Mouse (Mus musculus): Measurements from ENCODE around the gene Ndufaf2. TPM values are rescaled to one million over a fixed set of nuclear protein-coding genes. Genes with fewer than 3 reads are reported as not detected.

Ndufaf2 gene
- polyA plus RNA-seq, 1 experiment from 2014 or later, result 62.3 TPM

- H3K4me2 ChIP-seq, result no peak overlapping the region
- 0 out of 2 replicates have a peak, but pooled peaks cover 7% of the 10 kb centered on the region for H3K9me3 ChIP-seq (replicated peaks)
- 81% methylated on average over 6 of the region's 6 CpGs for WGBS
- H3K4me1 ChIP-seq (replicated peaks), result no peaks in the 10 kb centered on the region
- H3K4me3 ChIP-seq, result no peak overlapping the region
- no peak overlapping the region for H3K9ac ChIP-seq
- H3K27ac ChIP-seq (ENCODE audit: poor library complexity, severe bottlenecking), result no peak overlapping the region
- no peaks in the 10 kb centered on the region for H3K36me3 ChIP-seq
- no peak for ATAC-seq (ENCODE audit: insufficient number of reproducible peaks, low FRiP score)
- no peaks in the 10 kb centered on the region for H3K27me3 ChIP-seq (replicated peaks)
Observed at GRCm38 (mm10) chr13:107983231-107983847, 175.1 kb downstream of the Ndufaf2 start.

GRCm38 (mm10) chr13:107979461-107979860, 179.0 kb downstream of the Ndufaf2 start:
- Histone ChIP-seq H3K9ac (no peak overlapping the region), H3K36me3 (no peaks in the 10 kb centered on the region), H3K4me1 (replicated peaks) (no peaks in the 10 kb centered on the region), H3K27ac (ENCODE audit: poor library complexity, severe bottlenecking) (no peak overlapping the region), H3K4me2 (no peak overlapping the region), H3K27me3 (replicated peaks) (no peaks in the 10 kb centered on the region), H3K4me3 (no peak overlapping the region), H3K9me3 (replicated peaks) (0 out of 2 replicates have a peak, but pooled peaks cover 7% of the 10 kb centered on the region)
- no peak for ATAC-seq (ENCODE audit: insufficient number of reproducible peaks, low FRiP score)
- 91% methylated on average over 6 of the region's 6 CpGs for WGBS

- WGBS, result 86% methylated on average over 16 of the region's 16 CpGs
- Histone ChIP-seq H3K9ac (no peak overlapping the region), H3K4me3 (no peak overlapping the region), H3K27me3 (replicated peaks) (no peaks in the 10 kb centered on the region), H3K4me2 (no peak overlapping the region), H3K9me3 (replicated peaks) (no peaks in the 10 kb centered on the region), H3K36me3 (no peaks in the 10 kb centered on the region), H3K27ac (ENCODE audit: poor library complexity, severe bottlenecking) (no peak overlapping the region), H3K4me1 (replicated peaks) (no peaks in the 10 kb centered on the region)
- no peak for ATAC-seq (ENCODE audit: insufficient number of reproducible peaks, low FRiP score)
Observed at GRCm38 (mm10) chr13:107976886-107977656, 181.4 kb downstream of the Ndufaf2 start.

GRCm38 (mm10) chr13:107972451-107972850, 186.0 kb downstream of the Ndufaf2 start:
- H3K4me1 ChIP-seq (replicated peaks), result peaks cover 14% of the 10 kb centered on the region; the same call in 1 of the 2 replicates
- no peak for ATAC-seq (ENCODE audit: insufficient number of reproducible peaks, low FRiP score)
- H3K27me3 ChIP-seq (replicated peaks), result no peaks in the 10 kb centered on the region
- no peak overlapping the region for H3K4me3 ChIP-seq
- no peaks in the 10 kb centered on the region for H3K9me3 ChIP-seq (replicated peaks)
- no peak overlapping the region for H3K4me2 ChIP-seq
- no peaks in the 10 kb centered on the region for H3K36me3 ChIP-seq
- no peak overlapping the region for H3K9ac ChIP-seq
- WGBS, result 77% methylated on average over 4 of the region's 4 CpGs
- no peak overlapping the region for H3K27ac ChIP-seq (ENCODE audit: poor library complexity, severe bottlenecking)

GRCm38 (mm10) chr13:107971868-107972267, 186.6 kb downstream of the Ndufaf2 start:
- no peaks in the 10 kb centered on the region for H3K27me3 ChIP-seq (replicated peaks)
- H3K9me3 ChIP-seq (replicated peaks), result no peaks in the 10 kb centered on the region
- no peak overlapping the region for H3K4me2 ChIP-seq
- 49% methylated on average over 7 of the region's 7 CpGs for WGBS
- H3K4me3 ChIP-seq, result no peak overlapping the region
- no peak overlapping the region for H3K9ac ChIP-seq
- H3K27ac ChIP-seq (ENCODE audit: poor library complexity, severe bottlenecking), result no peak overlapping the region
- ATAC-seq (ENCODE audit: insufficient number of reproducible peaks, low FRiP score), result no peak
- H3K4me1 ChIP-seq (replicated peaks), result peaks cover 14% of the 10 kb centered on the region; the same call in 1 of the 2 replicates
- H3K36me3 ChIP-seq, result no peaks in the 10 kb centered on the region

- 49% methylated on average over 11 of the region's 11 CpGs for WGBS
- Histone ChIP-seq H3K4me3 (peak overlapping the region; percentile 18; the same call in 1 of the 2 replicates), H3K4me1 (replicated peaks) (peaks cover 14% of the 10 kb centered on the region; the same call in 1 of the 2 replicates), H3K4me2 (peak overlapping the region; percentile 59), H3K36me3 (no peaks in the 10 kb centered on the region), H3K9me3 (replicated peaks) (no peaks in the 10 kb centered on the region), H3K27ac (ENCODE audit: poor library complexity, severe bottlenecking) (no peak overlapping the region), H3K9ac (no peak overlapping the region), H3K27me3 (replicated peaks) (no peaks in the 10 kb centered on the region)
- no peak for ATAC-seq (ENCODE audit: insufficient number of reproducible peaks, low FRiP score)
Observed at GRCm38 (mm10) chr13:107970422-107971142, 187.8 kb downstream of the Ndufaf2 start.

GRCm38 (mm10) chr13:107969961-107970391, 188.4 kb downstream of the Ndufaf2 start:
- no peak overlapping the region for H3K9ac ChIP-seq

GRCm38 (mm10) chr13:107964616-107965015, 193.8 kb downstream of the Ndufaf2 start:
- no peak for ATAC-seq (ENCODE audit: insufficient number of reproducible peaks, low FRiP score)
- H3K4me2 ChIP-seq, result no peak overlapping the region
- WGBS, result 51% methylated on average over 7 of the region's 7 CpGs
- H3K9me3 ChIP-seq (replicated peaks), result no peaks in the 10 kb centered on the region
- no peaks in the 10 kb centered on the region for H3K27me3 ChIP-seq (replicated peaks)
- H3K4me1 ChIP-seq (replicated peaks), result peaks cover 26% of the 10 kb centered on the region
- H3K36me3 ChIP-seq, result no peaks in the 10 kb centered on the region
- H3K9ac ChIP-seq, result no peak overlapping the region
- no peak overlapping the region for H3K27ac ChIP-seq (ENCODE audit: poor library complexity, severe bottlenecking)
- H3K4me3 ChIP-seq, result no peak overlapping the region

More at GRCm38 (mm10) chr13:107969961-107970391, 188.4 kb downstream of the Ndufaf2 start:
- WGBS, result 16% methylated on average over 7 of the region's 7 CpGs
- Histone ChIP-seq H3K9me3 (replicated peaks) (no peaks in the 10 kb centered on the region), H3K27me3 (replicated peaks) (no peaks in the 10 kb centered on the region), H3K4me3 (peak overlapping the region; percentile 18; the same call in 1 of the 2 replicates), H3K4me2 (peak overlapping the region; percentile 59), H3K27ac (ENCODE audit: poor library complexity, severe bottlenecking) (no peak overlapping the region), H3K36me3 (no peaks in the 10 kb centered on the region), H3K4me1 (replicated peaks) (peaks cover 14% of the 10 kb centered on the region; the same call in 1 of the 2 replicates)
- ATAC-seq (ENCODE audit: insufficient number of reproducible peaks, low FRiP score), result 0 out of 2 replicates have a peak, but pooled peaks have one; percentile 36

- Histone ChIP-seq H3K9ac (no peak overlapping the region), H3K27me3 (replicated peaks) (no peaks in the 10 kb centered on the region), H3K27ac (ENCODE audit: poor library complexity, severe bottlenecking) (no peak overlapping the region), H3K9me3 (replicated peaks) (no peaks in the 10 kb centered on the region), H3K4me1 (replicated peaks) (peaks cover 26% of the 10 kb centered on the region), H3K36me3 (no peaks in the 10 kb centered on the region), H3K4me3 (no peak overlapping the region), H3K4me2 (no peak overlapping the region)
- 53% methylated on average over 11 of the region's 11 CpGs for WGBS
- no peak for ATAC-seq (ENCODE audit: insufficient number of reproducible peaks, low FRiP score)
Observed at GRCm38 (mm10) chr13:107963471-107963870, 195.0 kb downstream of the Ndufaf2 start.

- H3K9me3 ChIP-seq (replicated peaks), result no peaks in the 10 kb centered on the region
- no peak overlapping the region for H3K27ac ChIP-seq (ENCODE audit: poor library complexity, severe bottlenecking)
- peaks cover 26% of the 10 kb centered on the region for H3K4me1 ChIP-seq (replicated peaks)
- no peaks in the 10 kb centered on the region for H3K27me3 ChIP-seq (replicated peaks)
- 42% methylated on average over 4 of the region's 4 CpGs for WGBS
- H3K9ac ChIP-seq, result no peak overlapping the region
- no peaks in the 10 kb centered on the region for H3K36me3 ChIP-seq
- H3K4me2 ChIP-seq, result no peak overlapping the region
- no peak for ATAC-seq (ENCODE audit: insufficient number of reproducible peaks, low FRiP score)
- H3K4me3 ChIP-seq, result no peak overlapping the region
Observed at GRCm38 (mm10) chr13:107962741-107963140, 195.7 kb downstream of the Ndufaf2 start.

- Histone ChIP-seq H3K36me3 (no peaks in the 10 kb centered on the region), H3K9me3 (replicated peaks) (no peaks in the 10 kb centered on the region), H3K27ac (ENCODE audit: poor library complexity, severe bottlenecking) (no peak overlapping the region), H3K4me3 (no peak overlapping the region), H3K27me3 (replicated peaks) (no peaks in the 10 kb centered on the region), H3K9ac (no peak overlapping the region), H3K4me2 (no peak overlapping the region), H3K4me1 (replicated peaks) (peaks cover 26% of the 10 kb centered on the region)
- 50% methylated on average over 4 of the region's 4 CpGs for WGBS
- no peak for ATAC-seq (ENCODE audit: insufficient number of reproducible peaks, low FRiP score)
Observed at GRCm38 (mm10) chr13:107961972-107962371, 196.5 kb downstream of the Ndufaf2 start.

Data from heart, embryonic 12.5 days (tissue).